In the genomic region with DNA sequence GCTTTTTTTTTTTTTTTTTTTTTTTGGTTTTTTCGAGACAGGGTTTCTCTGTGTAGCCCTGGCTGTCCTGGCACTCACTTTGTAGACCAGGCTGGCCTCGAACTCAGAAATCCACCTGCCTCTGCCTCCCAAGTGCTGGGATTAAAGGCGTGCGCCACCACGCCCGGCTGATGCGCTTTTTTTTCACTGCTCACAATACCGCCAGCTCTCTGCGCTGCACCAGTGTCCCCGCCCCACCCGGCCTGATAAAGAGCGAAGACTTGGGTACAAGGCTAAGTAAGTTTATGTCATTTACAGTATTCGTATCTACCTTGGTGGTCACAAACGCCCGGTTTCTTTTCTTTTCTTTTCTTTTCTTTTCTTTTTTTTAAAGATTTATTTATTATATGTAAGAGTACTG, we compare ENCODE assay signal across 15 mouse cellular contexts. TPM values are rescaled to one million over a fixed set of nuclear protein-coding genes. Genes with fewer than 3 reads are reported as not detected.
DNase-seq lines count a peak whose midpoint lies in the region; ATAC-seq and TF ChIP-seq lines count a peak whose summit lies in the region.
"Not testable (repeated sequence)": the region's sequence is repeated elsewhere in the genome, so short reads cannot be mapped to it uniquely, and the experiment has no call there.
"Had no signal": no experiment of that assay in that cellular context is flagged by ENCODE, and none has a peak within 500 bp of the region (broad histone marks: within the 10 kb centered on the region; RNA-seq: fewer than 3 reads in every experiment).

No protein-coding gene starts in this region.

- peaks cover 0 to 11% of the 10 kb centered on the region in 2 experiments; a peak in 2 of 4 replicates for H3K4me1 ChIP-seq in ES-E14 (ENCODE audit: control insufficient read depth in 2 of 2, insufficient read depth in 2 of 2, low read length in 2 of 2, poor library complexity in 1 of 2)
- peaks cover 43% of the 10 kb centered on the region for H3K4me1 ChIP-seq in liver, embryonic 13.5 days (replicated peaks)
- H3K4me1 ChIP-seq in liver, embryonic 16.5 days (ENCODE audit: control insufficient read depth, low read depth, low read length) = peaks cover 13% of the 10 kb centered on the region

- peak; percentile 67 for ATAC-seq in liver, embryonic 13.5 days (ENCODE audit: low read depth)
- peak; percentile 51; the same call in 1 of the 2 replicates for ATAC-seq in liver, embryonic 16.5 days (ENCODE audit: low read depth)

- not testable (repeated sequence) for H3K9me3 ChIP-seq in ES-E14 (ENCODE audit: control insufficient read depth, insufficient read depth, low read depth, low read length); liver, embryonic 13.5 days (replicated peaks); liver, embryonic 16.5 days (replicated peaks; ENCODE audit: control insufficient read depth, low read length)

- H3K36me3 ChIP-seq in ES-E14 (ENCODE audit: control insufficient read depth, insufficient read depth, low read length, poor library complexity, severe bottlenecking); liver, embryonic 13.5 days; liver, embryonic 16.5 days (ENCODE audit: control insufficient read depth, insufficient read depth): not testable (repeated sequence)

- in situ Hi-C loops in ES-E14 (cut with MboI; ENCODE audit: low sequenced_read_pairs in 2 of 2, unreplicated experiment in 2 of 2) = not testable (repeated sequence)

- DNase-seq in ES-E14 (ENCODE audit: low read depth, low spot score) = not testable (repeated sequence)
- peak; percentile 46 for DNase-seq in R1 (ENCODE audit: low read depth, low spot score)
- peak; percentile 68 for DNase-seq in liver
- peak; percentile 45 for DNase-seq in liver, embryonic 13.5 days

- H3K4me2 ChIP-seq in liver, embryonic 13.5 days; liver, embryonic 16.5 days (ENCODE audit: low read depth, low read length): not testable (repeated sequence)

- not testable (repeated sequence) for H3K27ac ChIP-seq in ES-E14 (ENCODE audit: insufficient read depth, low read depth, low read length, poor library complexity, severe bottlenecking); liver, embryonic 16.5 days (ENCODE audit: low read length)
- peak overlapping the region; percentile 48; the same call in 1 of the 2 replicates for H3K27ac ChIP-seq in liver, embryonic 13.5 days

- 69% methylated on average over 13 of the region's 15 CpGs for WGBS in liver, embryonic 13.5 days (ENCODE audit: insufficient replicate concordance)
- 70% methylated on average over 14 of the region's 15 CpGs for WGBS in liver, embryonic 16.5 days (ENCODE audit: insufficient replicate concordance)

- H3K9ac ChIP-seq in ES-E14 (ENCODE audit: insufficient read depth, low read depth, low read length, poor library complexity, severe bottlenecking); liver, embryonic 13.5 days; liver, embryonic 16.5 days (ENCODE audit: low read depth, low read length): not testable (repeated sequence)

- not testable (repeated sequence) for H3K27me3 ChIP-seq in liver, embryonic 13.5 days; liver, embryonic 16.5 days (ENCODE audit: control insufficient read depth, insufficient read depth, low read depth, low read length)

- H3K4me3 ChIP-seq in ES-E14 (ENCODE audit: insufficient read depth in 1 of 2, low read depth in 1 of 2, low read length in 2 of 2, poor library complexity in 1 of 2, severe bottlenecking in 1 of 2); liver, embryonic 13.5 days (replicated peaks); liver, embryonic 16.5 days (ENCODE audit: low read depth, low read length): not testable (repeated sequence)

TF ChIP-seq in ES-E14, 5 proteins besides CTCF, POLR2A, EP300 and RAD21:
- peak; percentile 78; the same call in 1 of the 2 replicates for TF ChIP-seq ZNF384 (IDR thresholded peaks at IDR 0.05; ENCODE audit: low read depth, low read length)

RNA-seq across cellular contexts. Expression of gene Myo18a, which starts 15.9 kb away (rescaled TPM):
- 33.3 and 46.5 TPM in 2 replicates for total RNA-seq in ES-E14 (2012; rRNA removed)
- 17.3 and 21.8 TPM in 2 replicates for polyA plus RNA-seq in liver, embryonic 13.5 days (2015; fragmentation: Nextera tagmentation; extraction: Ambion mirVana)
- polyA plus RNA-seq in liver, embryonic 16.5 days (2015; fragmentation: Nextera tagmentation; extraction: Ambion mirVana) = 15.4 and 16.0 TPM in 2 replicates

RNA-seq across cellular contexts. Expression of gene Cryba1, which starts 22.0 kb away (rescaled TPM):
- total RNA-seq in ES-E14 (2012; rRNA removed) = 0.32 TPM in 1 of 2 replicates, not detected in the other
- polyA plus RNA-seq in liver, embryonic 13.5 days (2015; fragmentation: Nextera tagmentation; extraction: Ambion mirVana) = 0.24 TPM in 1 of 2 replicates, not detected in the other
- polyA plus RNA-seq in liver, embryonic 16.5 days (2015; fragmentation: Nextera tagmentation; extraction: Ambion mirVana) = not detected in 2 replicates
- total RNA-seq: adrenal gland, adult 18-20 months; adrenal gland, adult 8-10 months; adrenal gland, postnatal 14 days; adrenal gland, postnatal 36 days; MEL had no signal
- polyA plus RNA-seq: cerebellum, adult 2 months; cortical plate, adult 2 months; embryonic facial prominence, embryonic 14.5 days; Patski had no signal

RNA-seq across cellular contexts. Expression of gene Gm10277, which starts 40.4 kb away (rescaled TPM):
- total RNA-seq in ES-E14 (2012; rRNA removed) = 0.18 and 0.32 TPM in 2 replicates
- 0.57 and 0.78 TPM in 2 replicates for polyA plus RNA-seq in liver, embryonic 13.5 days (2015; fragmentation: Nextera tagmentation; extraction: Ambion mirVana)
- polyA plus RNA-seq in liver, embryonic 16.5 days (2015; fragmentation: Nextera tagmentation; extraction: Ambion mirVana) = 0.51 and 0.81 TPM in 2 replicates
- total RNA-seq: adrenal gland, adult 18-20 months; adrenal gland, adult 8-10 months; adrenal gland, postnatal 14 days; adrenal gland, postnatal 36 days; forebrain, postnatal 0 days had no signal
- polyA plus RNA-seq: cerebellum, adult 2 months; cortical plate, adult 2 months had no signal
